Mouse (Mus musculus) urinary bladder, adult 2 months (tissue): ENCODE results near the gene Catsperd. TPM values are rescaled to one million over a fixed set of nuclear protein-coding genes. Genes with fewer than 3 reads are reported as not detected.
"Not testable (repeated sequence)": the region's sequence is repeated elsewhere in the genome, so short reads cannot be mapped to it uniquely, and the experiment has no call there.

Experiments used
- DNase-seq: peaks from one replicate; pipeline ENCODE4 v3.0.0; 2022; ENCODE audit warnings: low spot score
- polyA plus RNA-seq: library from polyadenylated mRNA; depleted of rRNA; stranded (reverse); fragments of >200 nt; gene quantifications from 2 replicates; pipeline ENCODE4 v1.2.3, GENCODE M21; 2012

Gene Catsperd
- polyA plus RNA-seq, 1 experiment, result 25.7 TPM

DNA sequence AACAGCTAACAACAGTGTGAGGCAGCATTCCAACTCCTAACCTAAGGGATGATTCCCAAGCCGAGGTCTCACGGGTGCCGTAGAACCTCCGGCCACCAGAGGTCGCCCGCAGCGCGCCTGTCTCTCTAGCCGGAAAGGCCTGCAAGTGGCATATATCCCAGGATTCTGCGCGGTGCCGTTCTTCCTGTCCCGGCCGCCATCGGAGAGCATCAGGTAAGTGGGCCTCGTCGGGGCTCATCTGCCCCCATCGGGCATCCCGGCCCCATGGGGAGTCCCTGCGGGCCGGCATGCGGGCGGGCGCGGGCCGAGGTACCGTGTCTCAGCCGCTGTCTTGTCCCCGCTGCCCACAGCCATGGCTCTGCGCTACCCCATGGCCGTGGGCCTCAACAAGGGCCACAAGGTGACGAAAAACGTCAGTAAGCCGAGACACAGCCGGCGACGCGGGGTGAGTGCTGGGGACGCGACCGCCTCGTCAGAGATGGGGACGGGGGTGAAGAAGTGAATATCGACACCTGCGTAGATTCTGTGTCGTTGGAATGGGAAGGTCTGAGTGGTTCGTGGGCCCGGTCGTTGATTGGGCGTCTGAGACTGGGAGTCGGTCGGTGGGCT lies 14.6 kb upstream of the Catsperd start, which contains the start of gene Rpl36:
Gene Rpl36, plus strand, starts transcription at position 181 of the 609 bp plus-strand sequence.
- DNase-seq, result peak; percentile 93

DNA sequence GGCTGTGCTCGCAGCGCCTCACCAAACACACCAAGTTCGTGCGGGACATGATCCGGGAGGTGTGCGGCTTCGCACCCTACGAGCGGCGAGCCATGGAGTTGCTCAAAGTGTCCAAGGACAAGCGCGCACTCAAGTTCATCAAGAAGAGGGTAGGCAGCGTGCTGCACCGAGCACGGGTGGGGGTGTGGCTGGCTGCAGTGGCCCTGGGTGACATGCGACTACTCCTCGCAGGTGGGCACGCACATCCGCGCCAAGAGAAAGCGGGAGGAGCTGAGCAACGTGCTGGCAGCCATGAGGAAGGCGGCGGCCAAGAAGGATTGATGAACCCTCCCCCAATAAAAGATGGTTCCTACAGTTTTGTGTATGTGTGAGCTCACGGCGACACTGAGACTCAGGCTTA lies 14.1 kb upstream of the Catsperd start:
- not testable (repeated sequence) for DNase-seq

DNA sequence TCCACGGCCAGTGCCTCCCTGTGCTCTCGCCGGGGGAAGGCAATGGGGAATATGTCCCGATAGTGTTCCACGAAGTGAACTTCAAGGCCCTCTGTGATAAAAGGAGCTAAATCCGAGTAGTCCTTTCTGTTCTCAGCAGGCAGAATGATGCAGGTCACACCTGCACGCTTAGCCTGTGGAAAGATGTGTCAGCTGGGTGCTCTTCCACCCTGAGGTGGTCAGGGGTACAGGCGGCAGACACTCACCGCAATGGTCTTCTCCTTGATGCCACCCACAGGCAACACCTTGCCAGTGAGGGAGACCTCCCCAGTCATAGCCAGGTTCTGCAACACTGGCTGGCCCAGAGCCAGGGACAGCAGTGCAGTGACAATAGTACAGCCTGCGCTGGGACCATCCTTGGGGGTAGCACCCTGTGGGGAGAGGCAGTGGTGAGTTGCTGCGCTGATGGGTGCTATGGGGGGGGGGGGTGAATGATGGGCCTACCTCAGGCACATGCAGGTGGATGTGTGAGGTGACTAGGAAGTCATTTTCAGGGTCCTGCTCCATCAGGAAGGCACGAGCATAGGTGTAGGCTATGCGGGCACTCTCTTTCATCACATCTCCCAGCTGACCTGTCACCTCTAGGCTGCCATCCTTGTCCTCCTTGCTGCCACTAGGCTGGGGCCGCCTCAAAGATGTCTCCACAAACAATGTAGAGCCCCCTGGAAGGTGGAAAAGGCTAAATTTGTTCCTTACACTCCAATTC lies 13.4 kb upstream of the Catsperd start:
- no peak for DNase-seq

DNA sequence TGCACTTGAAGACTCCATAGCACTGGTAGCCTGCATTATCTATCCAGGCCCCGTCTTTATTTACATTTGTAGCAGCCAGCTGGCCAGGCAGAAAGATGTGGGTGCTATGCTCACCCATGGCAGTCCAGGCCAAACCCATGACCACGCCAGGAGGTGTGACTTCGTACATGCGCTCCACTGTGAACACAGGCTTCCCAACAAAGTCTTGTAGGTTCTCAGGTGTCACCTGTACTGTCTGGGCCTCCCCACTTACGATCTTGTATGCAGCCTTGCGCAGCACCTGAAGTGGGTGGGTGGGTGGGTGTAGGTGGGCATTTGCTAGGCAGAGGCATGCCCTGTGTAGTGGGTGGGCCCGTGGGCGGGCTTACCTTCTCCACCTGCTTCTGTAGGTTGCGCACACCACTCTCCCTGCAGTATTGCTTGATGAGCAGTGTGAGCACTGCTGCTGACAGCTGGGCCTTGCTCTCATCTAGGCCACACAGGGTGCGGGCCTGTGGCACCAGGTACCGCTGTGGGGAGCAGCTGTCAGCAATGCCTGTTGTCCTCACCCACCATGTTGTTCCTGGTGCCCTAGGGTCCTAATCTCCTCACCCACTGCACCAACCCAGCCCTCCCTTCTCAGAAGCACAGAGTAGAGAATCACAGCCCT lies 12.7 kb upstream of the Catsperd start:
- DNase-seq, result no peak

DNA sequence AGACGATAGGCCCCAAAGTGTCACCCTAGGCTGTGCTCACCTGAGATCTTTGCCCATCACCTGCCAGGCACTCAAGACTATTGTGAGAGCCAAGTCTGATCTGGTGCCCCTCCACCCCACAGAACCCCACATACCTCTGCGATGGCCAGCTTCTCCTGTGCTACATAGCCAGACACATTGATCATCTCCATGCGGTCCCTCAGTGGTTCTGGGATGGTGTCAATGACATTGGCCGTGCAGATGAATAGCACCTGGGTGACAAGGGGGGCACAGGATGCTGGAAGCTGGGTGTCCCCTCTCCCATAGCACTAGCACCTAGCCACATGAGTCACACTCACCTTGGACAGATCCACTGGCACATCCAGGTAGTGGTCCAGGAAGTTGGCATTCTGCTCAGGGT lies 12.2 kb upstream of the Catsperd start:
- DNase-seq, result no peak

DNA sequence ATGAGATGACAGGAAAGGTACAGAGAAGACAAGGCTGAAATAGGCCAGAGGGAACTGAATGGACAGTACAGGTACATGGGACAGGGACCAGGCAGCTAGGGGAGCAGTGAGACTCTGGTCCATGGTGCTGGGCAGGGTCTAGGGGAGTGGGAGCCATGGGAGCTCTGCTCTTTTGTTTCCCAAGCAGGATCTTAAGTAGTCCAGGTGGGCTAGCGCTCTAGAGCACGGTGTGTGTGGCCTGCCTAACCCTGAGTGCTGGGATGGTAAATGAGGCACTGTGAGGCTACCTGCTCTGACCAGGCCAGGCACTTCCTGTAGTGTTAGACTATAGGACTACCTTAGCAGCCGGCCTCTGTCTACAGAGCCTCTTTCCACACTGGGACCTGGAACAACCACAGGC lies 11.2 kb upstream of the Catsperd start:
- no peak for DNase-seq

DNA sequence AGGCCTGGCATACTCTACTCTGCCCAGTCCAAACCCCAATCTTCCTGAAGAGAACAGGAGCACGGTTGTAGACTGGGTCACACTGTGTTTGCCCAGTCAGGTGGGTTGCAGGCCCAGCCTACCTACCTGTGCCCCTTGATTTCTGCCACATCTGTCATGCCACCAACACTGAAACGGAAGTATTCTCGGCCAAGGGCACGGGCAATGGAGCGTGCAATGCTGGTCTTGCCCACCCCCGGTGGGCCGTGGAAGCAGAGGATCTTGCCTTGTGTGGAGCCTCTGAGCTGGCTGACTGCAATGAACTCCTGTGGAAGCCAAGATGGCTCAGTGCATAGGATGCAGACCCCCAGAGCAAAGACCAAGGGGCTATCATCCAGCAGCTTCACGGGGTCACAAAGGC lies 10.3 kb upstream of the Catsperd start:
- no peak for DNase-seq

DNA sequence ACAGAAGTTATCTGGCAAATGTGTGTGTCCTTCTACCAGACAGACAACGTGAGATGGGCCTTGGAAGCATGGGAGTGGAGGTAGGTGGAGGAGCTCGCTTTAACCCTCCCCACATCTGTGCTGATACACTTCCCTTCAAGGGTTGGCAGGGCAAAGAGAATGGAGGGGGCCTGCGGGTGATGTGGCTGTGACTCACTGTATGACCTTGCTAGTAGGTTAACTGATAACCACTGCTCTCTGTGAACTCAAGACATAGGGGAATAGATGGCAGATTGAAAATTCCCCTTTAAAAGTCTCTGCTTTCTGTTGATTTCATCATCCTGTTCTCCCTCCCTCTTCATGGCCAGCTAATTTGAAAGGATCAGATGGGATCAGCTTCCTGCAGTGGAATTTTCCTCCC lies 2.4 kb upstream of the Catsperd start:
- no peak for DNase-seq

DNA sequence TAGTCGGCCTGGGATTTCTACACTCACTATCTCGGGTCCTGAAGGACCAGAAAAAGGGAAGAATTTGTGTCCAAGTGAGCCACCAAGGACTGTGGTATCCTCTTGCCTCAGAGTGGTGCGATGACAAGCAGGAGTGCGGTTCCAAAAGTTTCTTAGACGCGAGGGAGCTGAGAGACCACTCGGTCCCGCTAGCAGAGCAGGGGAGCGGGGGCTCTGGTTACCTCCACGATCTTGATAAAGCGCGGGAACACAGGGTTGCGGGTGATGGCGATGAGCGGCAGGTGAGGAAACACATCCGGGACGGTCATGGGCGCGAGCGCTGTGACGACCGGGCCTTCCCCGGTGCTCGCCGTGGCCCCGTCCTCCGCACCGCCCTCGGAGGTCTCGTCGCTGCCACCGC lies 1.7 kb upstream of the Catsperd start:
- DNase-seq, result no peak

DNA sequence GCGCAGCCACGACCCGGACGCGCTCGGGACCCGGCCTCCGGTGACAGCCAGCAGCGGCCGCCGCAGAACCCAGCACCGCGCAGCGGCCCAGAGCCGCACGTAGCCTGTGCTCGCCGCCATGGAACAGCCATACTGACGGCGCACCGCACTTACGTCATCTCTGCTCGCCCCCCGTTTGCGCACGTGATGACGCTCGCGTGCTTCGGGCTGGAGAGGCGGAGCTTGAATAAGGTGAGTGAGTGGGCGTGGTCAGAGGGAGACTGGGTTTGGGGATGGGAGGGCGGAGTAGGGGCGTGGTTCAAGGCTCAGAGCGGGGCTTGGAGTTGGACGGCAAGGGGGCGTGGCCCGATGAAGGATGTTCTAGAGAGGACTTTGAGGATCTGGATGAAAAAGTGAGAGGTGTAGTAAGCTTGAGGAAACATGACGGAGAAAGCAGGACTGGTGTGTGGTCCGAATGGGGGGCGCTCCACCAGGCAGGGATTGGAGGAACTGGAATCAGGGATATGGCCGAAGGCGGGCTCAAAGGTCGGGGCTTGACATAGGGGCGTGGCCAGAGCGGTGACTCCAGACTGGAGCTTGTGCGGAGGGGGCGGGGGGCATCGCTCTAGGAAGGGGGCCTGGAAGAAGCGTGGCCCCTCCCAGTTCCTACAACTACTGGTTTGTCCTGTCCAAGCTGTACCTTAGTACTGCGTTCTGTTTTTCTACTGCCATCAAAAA lies 1.0 kb upstream of the Catsperd start, which contains the start of gene Lonp1:
Gene Lonp1, minus strand, starts transcription at position 134 of the 717 bp plus-strand sequence.
- DNase-seq, result peak; percentile 86

DNA sequence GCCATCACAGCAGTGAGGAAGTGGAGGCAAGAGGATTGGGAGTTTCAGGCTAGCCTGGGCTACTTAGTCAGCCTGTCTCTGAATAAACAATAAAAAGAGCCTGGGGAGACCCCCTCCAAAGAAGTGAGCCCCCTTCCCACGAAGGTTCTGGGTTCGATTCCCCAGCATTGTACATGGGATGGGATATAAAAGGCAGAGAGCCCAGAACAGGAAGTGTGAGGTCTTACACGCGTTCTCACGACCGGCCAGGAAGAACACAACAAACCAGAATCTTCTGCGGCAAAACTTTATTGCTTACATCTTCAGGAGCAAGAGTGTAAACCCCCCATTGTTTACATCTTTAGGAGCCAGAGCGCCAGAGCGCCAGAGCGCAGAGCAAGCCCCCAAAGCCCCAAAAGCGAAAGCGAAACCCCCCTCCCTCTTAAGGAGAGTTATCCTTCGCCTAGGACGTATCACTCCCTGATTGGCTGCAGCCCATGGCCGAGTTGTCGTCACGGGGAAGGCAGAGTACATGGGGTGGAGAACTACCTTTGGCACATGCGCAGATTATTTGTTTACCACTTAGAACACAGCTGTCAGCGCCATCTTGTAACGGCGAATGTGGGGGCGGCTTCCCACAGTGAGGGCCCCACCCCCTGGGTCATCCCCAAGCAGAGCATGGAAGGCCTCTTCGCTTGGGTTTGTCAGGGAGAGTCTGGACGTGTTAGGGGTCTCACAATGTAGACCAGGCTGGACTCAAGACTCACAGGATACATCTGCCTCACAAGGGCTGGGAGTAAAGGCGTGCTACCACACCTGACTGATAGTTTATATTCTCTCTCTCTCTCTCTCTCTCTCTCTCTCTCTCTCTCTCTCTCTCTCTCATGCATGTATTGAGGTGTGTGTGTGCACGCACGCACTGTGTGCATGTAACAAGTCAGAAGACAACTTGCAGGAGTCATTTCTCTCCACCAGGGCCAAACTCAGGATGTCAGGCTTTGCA lies 2.1 kb downstream of the Catsperd start:
- DNase-seq, result not testable (repeated sequence)

DNA sequence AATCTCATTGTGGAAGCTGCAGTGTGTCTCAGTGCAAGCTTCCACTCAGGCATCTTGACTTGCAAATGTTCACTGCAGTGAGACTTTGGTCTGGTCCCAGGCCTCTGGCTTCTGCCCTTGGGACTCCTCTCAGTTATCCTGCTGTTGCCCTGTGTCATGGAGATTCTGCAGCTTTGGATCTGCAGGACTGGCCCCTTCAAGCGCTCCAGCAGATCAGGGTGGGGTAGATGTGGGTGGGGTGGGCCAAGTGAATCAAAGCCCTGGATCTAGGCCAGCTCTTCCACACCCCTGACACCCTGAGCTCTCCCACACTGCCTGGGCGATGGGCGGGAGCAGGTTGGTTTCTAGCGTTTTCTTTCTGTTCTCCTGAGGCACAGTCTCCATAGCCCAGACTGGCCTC lies 3.9 kb downstream of the Catsperd start:
- DNase-seq, result no peak

DNA sequence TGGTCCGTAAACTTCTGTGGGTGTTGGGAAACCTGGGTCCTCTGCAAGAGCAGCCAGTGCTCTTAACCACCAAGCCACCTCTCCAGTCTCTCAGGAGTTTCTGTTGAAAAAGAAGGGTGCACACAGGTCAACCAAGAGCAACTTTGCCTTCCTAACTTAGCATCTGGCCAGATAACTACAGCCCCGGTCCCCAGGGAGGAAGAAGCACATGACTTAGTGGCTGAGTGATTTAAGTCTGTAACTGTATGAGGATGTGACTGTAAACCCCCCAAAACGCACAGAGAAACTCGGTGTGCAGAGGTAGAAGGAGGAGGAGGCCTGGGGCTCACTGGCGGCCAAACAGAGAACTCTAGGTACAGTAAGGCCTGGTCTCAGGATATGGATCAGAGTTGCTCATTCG lies 6.1 kb downstream of the Catsperd start:
- DNase-seq, result no peak

DNA sequence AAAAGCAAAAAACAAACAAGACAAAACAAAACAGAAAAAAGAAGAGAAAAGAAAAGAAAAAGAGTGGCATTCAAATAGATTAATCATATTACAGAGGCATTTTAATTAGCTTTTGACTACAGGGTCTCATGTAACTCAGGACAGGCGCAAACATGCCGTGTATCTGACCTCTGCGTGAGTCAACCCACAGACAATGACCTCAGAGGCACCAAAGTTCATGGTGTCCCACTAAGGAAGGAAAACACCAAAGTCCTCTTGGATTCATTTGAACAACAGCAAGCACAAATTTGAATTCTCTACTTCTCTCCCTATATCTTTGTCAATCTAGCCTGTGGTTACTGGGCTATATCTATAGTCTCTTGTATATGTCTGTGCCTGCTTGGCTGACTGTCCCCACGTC lies 15.3 kb downstream of the Catsperd start:
- DNase-seq, result no peak

DNA sequence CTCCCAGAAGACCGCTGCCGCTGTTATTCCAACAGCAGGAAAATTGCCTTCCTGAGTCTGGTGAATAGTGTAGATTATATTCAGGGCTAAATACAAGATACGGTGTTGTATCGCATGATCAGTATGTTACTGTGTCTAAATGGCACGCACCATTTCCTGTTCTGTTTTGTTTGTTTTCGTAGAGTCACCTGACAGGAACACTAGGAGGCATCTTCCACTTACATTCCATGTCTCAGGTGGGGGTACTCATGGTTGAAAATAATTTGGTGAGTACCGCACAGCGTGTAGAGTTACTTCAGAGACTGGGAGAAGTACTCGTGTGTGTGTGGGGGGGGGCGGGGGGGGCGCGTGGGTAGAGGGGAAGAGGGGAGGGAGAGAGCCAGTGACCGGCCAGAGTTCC lies 19.6 kb downstream of the Catsperd start:
- no peak for DNase-seq

DNA sequence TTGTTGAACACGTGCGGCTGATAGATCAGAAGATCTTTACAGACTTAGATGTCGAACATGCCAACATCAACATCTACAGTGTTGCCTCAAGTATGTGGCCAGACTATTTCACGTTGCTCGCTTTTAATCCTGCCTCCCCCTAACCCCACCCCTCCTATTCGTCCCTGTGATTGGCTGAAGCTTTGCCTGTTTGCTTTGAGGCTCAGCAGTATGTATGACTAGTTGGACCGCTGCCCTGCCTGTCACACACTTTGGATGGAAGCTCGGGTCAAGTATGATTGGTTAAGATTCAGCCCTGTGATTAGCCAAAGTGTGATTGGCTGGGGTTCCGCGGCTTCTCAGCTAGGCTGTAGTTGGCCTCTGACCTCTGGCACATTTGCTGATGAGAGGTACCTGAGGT lies 23.9 kb downstream of the Catsperd start:
- DNase-seq, result no peak

DNA sequence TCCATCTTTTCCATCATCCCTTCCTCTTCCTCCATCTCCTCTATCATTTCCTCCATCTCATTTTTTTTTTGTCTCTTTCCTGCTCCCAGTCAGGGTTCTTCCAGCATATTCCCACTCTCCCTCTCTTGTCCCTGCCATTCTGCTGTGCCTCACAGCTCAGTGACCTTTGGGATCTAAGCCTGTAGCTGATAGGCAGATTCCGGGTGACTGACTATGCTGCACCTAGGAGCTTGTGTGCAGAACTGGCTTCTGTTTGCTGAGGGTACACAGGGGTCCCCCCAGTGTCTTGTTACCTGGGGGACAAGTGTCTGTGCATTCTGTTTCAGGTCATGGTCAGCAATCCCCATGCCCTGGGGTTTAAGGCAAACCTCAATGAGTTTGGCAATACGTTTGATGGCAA lies 26.8 kb downstream of the Catsperd start:
- no peak for DNase-seq

DNA sequence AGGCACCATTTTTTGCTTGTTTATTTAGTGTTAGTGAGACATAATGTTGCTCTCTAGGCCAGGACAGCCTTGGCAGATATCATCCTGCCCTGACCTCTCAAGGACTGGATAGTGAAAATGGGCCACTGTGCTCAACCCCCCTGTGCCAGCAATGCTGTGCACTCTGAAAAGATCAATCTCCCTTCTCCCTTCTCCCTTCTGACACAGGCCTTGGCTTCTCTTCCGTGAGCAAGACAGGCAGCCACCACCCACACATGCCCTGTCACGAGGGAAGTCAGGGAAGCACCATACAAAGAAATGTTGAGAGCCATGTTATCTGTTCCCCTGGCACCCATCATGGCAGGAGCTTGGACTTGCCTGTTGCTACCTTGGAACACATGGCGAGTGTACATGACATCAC lies 27.4 kb downstream of the Catsperd start:
- no peak for DNase-seq

DNA sequence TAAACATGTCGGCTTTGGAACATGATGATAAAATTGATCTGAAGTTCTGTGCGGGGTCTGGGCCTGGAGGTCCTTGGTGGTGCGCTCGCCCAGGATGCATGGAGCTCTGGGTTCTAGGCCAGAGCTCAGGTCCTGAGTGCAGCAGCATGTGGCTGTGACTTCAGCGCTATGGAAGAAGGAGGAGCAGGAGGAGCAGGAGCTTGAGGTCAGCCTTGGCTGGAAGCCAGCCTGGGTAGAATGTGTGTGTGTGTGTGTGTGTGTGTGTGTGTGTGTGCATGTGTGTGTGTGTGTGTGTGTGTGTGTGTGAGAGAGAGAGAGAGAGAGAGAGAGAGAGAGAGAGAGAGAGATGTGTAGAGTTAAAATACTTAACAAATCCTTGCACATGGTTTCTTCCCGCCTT lies 28.2 kb downstream of the Catsperd start:
- DNase-seq, result no peak

DNA sequence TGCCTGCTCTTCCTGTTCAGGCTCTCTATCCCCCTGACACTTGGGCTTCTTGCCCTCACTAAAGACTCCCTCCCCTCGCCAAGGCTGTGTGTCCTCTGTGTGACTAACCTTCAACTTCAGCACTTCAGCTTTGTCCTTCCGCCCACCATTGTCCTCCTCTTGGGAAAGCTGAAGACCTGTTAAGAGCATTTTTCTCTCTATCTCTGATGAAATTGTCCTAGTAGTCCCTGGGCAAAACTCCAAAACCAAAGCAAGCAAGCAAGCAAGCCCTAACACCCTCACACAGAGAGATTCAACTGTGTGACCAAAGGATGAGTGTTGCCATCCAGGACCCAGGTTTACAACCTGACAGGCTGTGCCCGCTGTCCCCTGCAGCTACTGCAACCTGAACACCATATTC lies 35.7 kb downstream of the Catsperd start:
- DNase-seq, result no peak

DNA sequence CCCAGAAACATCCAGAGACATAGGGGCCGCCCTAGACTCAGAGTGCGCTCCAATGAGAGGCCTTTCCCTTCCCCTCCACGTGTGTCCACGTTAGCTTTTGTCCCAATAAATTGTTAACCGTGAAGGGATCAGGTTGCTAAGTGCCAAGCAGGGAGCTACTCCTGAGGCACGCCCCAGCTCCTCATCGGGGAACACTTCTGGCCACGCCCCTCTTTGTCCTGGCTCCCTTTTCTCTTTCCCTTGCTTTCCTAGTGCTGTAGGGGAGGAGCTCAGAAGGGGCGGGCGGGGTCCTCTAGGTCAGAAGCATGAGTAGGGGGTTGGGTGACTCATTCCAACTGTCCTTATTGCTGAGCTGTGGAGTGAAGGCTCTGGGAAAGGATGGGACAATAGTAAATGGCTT lies 36.4 kb downstream of the Catsperd start:
- DNase-seq, result no peak
